Mouse (Mus musculus) mature B cell (primary cell): ENCODE results near the gene Rabgap1l.
"Not testable (repeated sequence)": the region's sequence is repeated elsewhere in the genome, so short reads cannot be mapped to it uniquely, and the experiment has no call there.

ENCODE experiments used
- in situ Hi-C: fragments of 300-500 bp; cut with MboI; formaldehyde crosslinking; loops from 2 replicates; pipeline ENCODE4 v1.14.3; 2019

Rabgap1l gene

DNA sequence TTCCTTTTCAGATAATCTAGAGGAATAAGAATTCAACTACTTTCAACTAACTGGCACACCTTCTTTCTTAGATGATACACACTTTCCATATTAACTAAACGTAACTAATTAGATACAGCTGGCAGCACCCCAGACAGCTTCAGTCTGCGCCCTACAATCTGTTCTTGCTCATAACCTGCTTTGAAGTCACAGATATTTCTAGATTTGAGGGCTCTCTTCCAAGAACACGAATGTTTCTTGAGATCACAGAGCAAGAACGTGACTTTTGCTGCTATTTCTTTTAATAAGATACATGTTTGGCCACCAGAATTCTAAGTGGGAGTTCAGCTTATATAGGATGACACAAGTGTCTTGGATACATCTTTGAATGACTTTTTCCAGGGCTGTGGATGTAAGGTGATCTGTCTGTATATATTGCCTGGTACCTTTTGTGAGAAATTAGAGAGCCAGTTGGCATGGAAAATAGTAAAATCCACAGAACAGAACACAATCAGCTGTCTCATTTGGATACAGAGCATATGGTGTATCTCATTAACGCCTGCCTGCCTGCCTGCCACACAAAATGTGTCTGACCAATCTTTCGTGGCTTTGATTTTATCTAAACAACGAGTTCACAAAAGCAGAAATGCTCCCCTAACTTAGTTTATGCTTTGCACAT, 506.5 kb downstream of the Rabgap1l start:
- in situ Hi-C loops = no loop called here

DNA sequence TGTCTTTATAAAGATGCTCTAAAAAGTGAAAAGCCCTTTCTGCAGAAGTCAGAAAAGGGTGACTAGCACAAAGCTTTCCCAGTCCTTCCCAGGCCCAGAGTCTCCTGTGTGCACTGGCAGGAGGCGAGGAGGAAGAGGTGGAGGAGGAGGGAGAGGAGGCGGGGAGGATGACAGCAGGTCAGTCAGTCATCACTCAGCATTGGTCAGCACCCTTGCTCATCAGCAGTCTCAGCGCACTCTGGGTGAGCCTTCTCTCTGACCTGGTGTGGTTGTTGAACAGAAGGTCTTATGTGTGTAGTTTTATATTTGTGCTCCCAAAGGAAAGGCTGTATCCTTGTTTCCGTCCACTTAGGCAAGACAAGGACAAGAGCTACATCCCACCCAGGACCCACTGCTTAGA, 508.8 kb downstream of the Rabgap1l start:
- in situ Hi-C loops = no loop called here

DNA sequence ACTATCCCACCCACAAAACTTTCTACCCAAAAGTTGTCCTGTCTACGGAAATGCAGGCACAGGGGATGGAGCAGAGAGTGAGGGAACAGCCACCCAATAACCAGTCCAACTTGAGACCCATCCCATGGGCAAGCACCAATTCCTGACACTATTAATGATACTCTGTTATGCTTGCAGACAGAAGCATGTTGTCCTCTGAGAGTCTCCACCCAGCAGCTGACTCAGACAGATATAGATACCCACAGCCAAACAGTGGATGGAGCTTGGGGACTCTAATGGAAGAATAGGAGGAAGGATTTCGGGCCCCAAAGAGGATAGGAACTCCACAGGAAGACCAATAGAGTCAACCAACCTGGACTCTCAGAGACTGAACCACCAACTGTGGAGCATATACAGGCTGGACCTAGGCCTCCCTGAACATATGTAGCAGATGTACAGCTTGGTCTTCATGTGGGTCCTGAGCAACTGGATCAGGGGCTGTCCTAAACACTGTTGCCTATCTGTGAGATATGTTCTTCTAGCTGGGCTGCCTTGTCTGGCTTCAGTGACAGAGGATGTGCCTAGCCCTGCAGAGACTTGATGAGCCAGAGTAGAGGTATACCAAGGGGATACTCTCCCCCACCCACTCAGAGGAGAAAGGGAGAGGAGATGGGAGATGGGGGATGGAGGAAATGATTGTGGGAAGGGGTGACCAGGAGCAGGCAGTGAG, 510.7 kb downstream of the Rabgap1l start:
- in situ Hi-C loops = not testable (repeated sequence)

DNA sequence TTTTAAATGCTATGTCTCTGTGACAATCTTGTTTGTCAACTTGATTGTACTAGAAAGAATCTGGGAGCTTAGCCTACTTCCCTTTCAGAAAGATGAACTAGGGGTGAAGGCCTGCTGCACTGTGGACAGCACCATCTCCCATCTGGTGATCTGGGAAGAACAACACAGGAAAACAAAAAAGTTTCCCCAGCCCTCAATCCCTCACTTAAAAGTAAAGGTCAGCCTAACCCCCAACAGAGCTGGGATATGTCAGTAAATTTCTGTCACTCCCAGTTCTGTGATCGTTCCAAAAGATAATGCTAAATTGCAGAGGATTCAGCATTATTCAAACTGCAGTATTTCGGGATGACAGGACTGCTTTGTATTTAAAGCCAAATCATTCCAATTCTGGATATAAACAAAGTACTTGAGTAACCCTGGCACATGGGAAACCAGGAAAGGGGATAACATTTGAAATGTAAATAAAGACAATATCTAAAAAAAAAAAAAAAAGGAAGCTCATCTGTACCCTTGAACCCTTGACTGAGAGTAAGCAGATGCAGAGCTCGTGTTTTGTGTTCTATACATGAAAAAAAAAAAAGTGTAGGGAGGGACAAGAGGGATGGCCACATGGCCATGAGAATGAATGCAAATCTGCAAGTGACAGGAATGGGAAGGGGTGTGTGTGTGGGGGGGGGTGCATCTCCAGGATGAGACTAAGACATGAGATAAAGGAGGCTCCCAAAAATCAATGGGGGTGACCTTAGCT, 511.5 kb downstream of the Rabgap1l start:
- in situ Hi-C loops = no loop called here

DNA sequence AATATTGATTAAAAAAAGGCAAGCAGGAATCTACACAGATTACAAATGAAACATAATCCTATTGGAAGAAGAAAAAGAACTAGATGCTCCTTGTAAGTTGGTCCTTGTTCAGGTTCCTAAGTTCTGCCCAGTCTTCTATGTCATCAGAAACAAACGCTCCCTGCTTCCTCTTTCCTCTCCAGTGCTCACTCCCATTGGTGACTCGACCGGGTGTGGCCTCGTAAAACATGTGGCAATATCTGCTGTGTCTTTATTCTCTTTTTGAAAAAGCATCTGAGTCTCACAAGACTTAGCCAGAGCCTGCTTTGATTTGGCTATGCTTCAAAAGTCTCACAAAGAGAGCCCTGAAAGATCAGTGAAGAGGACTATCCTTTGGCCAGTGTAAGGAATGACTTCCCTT, 512.4 kb downstream of the Rabgap1l start:
- in situ Hi-C loops = no loop called here

DNA sequence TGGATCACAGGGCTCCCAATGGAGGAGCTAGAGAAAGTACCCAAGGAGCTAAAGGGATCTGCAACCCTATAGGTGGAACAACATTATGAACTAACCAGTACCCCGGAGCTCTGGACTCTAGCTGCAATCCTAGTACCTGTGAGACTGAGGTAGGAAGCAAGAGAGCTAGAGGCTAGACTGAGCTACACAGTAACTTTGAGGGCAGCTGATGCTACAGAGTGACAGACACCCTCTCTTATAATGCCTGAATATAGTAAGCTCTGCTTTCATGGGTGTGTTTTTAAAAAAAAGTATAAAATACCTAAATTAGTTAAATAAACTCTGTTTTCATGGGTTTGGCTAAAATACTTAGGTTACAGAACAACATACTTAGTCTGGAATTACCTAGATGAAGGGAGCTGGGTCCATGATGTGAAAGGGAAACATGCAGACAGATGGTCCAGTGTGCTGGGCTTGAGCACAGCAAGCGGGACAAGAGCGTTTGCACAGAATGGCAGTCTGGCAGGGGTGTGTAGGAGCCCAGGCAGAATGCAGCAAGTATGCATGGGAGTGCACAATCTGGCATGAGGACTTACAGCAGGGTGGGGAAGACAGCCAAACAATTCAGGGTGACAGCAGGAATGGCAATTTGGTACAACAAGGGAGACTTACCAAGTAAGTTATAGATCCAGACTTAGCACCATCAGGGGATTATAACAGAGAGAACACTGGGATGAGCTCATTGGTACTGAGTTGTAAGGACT, 514.9 kb downstream of the Rabgap1l start:
- in situ Hi-C loops = no loop called here

DNA sequence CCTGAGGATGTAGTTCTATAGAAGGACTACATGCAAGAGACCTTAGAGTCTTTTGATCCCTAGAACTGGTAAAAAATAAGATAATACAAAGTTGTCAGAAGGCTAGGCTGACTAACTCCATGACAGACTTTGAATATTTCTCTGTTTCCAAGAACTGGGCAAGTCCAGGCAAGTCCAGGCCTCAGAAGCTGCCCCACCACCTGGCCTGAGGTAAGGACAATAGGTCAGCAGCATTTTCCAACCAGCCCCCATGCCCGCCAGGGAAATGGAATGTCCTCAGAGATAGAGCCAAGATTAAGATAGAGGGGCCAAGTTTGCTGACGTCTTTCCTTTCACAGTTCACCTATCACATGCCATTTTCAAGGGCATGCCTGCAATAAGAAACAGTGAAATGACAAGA, 517.8 kb downstream of the Rabgap1l start:
- in situ Hi-C loops = no loop called here

DNA sequence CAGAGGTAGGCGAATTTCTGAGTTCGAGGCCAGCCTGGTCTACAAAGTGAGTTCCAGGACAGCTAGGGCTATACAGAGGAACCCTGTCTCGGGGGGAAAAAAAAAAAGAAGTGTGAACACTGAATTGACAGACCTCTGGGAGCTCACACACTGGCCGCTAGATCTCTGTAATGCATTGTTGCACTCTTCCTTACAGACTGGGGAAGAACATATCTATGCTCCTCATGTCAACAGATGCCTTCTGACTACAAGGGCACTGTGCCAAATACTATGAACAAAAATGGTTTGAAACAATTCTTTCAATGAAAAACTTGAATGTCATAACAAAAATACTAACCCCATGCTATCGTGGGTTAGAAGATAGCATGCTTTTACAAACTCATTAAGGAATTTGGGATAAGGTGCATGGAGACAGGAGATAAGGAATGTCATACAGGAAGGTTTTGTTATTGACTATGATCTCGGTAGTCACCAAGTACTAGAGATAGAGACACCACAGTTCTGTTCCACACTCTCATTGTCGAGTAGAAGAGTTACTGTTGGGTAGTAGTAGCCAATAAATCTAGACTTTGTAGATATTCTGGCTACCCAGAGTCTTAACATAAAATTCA, 519.8 kb downstream of the Rabgap1l start:
- in situ Hi-C loops = no loop called here

DNA sequence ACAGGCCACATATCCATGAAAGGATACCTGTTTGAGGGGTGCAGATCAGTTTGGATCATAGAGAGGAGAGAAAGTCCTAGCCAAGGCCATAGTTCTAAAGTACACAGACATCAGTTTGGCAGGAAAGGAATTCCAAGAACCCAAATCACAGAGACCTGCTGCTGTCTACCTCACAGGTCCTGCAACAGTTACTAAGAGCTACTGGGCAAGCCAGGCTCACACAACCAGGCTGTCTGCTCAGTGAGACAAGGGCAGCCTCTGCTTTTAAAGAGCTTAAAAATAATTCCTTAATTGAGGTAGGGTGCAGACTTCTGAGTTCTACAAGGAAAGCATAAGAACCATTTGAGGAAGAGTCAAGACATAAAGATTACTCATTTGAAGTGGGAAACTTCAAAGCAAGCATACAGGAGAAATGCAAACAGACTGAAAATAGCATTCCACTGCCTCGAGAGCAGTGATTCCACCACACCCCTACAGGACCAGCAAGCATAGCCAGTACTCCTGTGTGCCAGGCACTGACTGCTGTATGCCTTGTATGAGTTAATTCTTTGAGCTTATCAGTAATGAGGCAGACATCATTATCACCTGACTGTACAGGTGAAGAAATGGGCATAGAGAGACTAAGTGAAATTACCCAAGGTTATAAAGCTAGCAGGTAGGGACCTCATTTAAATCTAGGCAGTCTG, 521.6 kb downstream of the Rabgap1l start:
- in situ Hi-C loops = no loop called here

DNA sequence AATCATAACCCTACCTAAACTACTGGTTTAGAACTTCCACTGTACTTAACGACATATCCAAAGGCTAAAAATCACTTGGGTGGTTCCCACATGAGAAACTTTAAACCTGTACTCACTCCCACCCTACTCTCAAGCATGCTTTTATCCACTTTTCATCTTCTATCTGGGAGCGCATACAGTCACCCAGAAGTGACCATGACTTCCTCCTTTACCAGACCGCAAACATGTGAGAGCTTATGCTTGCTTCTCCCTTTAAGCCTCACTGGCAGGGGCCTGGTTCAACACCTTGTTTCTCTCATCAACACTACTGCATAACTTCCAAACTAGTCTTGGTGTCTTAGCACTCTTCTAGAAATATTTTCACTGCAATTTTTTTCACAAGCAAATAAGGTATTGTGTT, 524.7 kb downstream of the Rabgap1l start:
- in situ Hi-C loops = no loop called here

DNA sequence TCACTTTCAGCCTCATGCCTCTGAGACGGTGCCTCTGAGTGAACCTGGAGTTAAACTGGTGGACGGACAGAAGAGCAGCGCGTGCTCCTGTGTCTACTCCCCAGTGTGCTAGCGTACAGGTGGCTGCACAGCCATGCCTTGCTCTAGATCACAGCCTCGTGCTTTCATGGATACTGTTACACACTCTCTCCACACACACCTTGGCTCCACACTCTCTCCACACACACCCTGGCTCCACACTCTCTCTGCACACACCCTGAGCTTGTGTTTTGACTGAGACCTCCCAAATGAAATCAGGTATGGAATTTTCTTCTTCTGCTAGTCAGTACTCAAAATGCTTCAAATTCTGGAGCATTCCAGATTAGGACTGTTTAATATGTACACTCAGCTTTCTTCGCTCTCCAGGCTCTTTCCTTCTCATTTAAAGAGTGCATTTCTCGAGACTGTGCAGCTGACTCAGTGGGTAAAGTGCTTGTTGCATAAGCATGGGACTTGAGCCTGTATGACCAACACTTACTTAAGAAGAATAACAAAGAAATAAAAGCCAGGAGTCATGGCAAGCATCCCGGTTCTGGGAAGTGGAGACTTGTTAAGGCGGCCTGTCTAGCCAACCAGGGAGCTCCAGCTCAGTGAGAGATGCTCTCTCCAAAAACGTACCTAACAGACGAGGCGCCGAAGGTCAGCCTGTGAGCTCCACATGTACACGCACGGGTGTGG, 529.2 kb downstream of the Rabgap1l start:
- in situ Hi-C loops = no loop called here

DNA sequence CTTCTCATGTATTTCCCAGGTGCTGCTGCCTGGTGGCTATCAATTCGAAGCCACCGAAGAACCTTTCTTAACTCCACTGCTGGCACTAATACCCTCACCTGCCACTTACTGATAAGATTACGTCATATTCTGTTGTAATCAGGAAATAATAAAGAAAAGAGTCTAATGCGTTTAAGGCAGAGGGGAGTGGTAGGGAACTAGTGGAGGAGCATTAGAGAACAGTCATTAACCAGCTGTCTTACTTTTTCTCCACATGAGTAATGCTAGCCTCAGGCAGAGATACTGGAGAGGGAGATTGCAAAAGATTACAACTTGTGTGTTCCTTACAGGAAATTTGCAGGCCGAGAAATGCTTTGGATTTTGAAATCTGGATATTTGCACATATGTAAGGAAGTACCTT, 530.0 kb downstream of the Rabgap1l start:
- in situ Hi-C loops = no loop called here

DNA sequence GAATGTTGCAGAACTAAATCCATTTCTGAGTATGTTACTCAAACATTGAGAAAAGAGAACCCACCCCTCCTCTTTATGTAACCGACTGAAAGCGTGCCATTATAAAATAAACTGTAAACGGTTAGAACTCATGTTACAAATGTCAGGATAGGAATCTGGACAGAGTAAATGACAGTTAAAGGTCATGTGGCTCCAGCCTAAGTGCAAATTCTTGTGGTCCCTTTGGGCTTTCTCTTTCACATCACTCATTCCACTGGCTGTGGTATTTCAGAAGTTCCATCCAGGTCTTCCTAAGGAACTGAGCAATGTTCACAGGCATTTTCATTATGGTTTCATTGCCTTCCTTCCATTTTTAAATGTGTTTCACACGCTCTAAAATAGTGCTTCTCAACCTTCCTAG, 530.6 kb downstream of the Rabgap1l start:
- in situ Hi-C loops = no loop called here

DNA sequence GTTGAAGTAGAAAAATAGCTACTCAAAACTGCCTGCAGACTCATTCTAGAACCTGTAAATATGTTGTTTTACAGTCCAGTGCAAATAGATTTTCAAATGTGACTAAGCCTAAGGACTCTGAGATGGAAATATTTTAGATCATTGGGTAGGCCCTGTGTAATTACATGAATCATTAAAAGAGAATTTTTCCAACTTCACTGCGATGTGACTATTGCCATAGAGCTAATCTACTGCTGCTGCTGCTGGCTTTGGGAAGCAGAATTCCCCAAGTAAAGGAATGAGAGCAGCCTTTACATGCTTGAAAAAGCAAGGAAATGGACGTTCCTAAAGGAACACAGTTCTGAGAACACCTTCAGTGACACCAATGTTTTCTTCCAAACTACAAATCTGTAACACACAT, 531.2 kb downstream of the Rabgap1l start:
- in situ Hi-C loops = no loop called here

DNA sequence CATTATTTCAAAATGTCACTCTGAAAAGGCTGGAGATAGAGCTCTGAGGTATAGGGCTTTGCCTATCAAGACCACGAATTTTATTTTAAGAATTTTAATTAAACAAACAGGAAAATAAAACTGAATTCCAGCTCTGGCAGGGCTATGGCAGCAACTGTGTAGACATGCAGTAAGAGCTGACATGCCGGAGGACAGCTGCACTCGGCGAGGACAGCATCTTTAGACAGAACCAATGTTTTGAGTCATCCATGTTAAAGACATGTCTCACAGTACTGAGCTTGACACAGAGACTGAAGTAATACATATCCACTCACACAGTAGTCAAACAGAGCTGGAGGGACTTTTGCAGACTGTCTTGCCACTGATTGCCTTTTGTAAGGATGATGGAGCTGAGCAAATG, 532.4 kb downstream of the Rabgap1l start:
- in situ Hi-C loops = no loop called here

DNA sequence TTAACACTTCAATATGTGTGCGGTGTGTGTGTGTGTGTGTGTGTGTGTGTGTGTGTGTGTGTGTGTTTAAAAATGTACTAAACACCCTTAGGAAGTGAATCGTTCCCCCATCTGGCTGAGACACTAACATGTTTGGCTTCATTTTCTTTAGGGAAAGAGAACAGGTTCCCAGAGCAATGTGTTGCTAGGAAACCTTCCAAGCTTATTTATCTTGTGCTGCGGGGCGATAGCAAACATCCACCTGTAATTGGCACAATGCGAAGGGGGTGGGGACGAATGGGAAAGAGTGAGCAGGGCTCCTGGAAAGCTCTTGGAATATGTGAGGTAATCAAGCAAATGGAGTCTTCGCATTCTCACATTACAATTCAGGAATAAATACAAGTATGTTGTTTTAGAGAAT, 533.1 kb downstream of the Rabgap1l start:
- in situ Hi-C loops = no loop called here

DNA sequence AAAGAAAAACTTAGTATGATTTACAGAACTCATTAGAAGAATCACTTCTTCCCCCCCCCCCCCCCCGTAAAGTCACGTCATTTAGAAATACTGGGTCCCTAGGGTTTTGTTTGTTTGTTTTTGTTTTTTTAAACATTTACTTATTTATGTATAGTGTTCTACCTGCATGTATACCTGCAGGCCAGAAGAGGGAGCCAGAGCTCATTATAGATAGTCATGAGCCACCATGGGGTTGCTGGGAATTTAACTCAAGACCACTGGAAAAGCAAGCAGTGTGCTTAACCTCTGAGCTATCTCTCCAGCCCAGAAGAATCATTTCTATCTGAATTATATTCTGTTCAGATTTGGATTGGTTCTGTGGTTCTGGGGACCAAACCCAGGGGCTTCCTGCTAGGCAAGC, 539.9 kb downstream of the Rabgap1l start:
- in situ Hi-C loops = no loop called here

DNA sequence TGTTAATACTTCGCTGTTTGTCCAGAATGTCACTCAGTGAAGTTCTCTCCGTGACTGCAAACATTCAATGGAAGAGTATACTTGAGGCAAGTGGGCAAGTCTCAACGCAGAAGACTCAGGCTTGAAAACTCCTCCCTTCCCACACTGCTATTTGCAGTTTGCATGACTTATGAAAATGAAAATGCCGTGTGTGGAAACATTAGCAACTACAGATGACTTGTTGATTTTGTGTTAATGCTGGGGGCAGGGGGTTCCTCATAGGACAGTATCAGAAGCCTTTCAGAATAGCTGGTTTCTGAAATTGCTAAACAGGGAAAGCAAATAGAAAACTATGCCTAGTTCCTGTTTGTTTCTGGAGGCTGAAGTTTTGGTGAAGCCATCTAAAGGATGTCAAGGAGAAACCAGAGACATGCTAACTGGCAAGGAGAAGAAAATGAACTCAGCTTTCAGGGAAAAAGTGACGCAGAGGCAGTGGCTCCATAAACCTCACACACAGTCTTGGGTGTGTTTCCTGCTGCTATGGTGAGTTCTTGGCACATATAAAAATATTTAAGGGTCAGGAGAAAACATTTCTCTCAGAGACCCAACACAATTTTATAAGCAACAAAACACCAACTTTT, 541.5 kb downstream of the Rabgap1l start:
- in situ Hi-C loops = no loop called here

DNA sequence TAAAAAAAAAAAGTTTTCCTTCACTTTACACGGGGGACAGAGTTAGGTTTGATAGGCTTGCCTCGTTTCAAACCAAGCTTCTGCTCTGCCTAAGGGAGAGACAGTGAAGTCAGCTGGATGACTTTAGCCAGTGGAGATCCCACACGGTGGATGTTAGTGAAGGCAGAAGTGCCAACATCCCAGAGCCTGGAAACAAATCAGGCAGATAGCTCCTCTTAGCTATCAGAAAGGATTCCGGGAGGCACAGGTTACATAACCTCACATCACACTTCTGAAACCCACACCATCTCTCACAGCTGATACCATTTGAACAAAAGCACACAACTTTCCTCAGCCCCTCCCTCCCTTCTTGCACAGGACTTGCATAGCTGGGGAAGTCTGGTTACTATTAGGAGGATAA, 542.2 kb downstream of the Rabgap1l start:
- in situ Hi-C loops = no loop called here

DNA sequence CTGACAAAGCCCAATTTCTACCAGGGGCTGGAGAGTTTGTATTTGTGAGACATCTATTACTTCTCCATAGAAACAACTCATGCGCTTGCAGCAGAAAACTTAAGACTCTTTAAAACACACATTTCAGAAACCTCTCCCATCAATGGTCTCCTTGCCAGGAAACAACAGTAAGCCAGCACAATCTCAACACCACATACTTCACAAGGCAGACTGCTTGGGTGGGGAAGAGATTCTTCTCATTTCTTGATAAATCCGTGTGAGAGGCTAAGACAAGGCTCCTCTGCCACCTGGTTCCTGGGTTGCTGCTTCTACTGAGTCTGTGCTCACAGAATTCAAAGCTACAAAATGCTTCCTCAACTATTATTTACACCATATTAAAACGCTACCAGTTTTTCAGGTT, 543.2 kb downstream of the Rabgap1l start:
- in situ Hi-C loops = no loop called here
